Mouse (Mus musculus) ovary, postnatal 36 days (tissue): Measurements from ENCODE around the gene Efcc1.

Source experiments
- DNase-seq: peaks from one replicate; pipeline ENCODE4 v3.0.0; 2022; ENCODE audit warnings: low spot score, mixed read lengths

Gene Efcc1

DNA sequence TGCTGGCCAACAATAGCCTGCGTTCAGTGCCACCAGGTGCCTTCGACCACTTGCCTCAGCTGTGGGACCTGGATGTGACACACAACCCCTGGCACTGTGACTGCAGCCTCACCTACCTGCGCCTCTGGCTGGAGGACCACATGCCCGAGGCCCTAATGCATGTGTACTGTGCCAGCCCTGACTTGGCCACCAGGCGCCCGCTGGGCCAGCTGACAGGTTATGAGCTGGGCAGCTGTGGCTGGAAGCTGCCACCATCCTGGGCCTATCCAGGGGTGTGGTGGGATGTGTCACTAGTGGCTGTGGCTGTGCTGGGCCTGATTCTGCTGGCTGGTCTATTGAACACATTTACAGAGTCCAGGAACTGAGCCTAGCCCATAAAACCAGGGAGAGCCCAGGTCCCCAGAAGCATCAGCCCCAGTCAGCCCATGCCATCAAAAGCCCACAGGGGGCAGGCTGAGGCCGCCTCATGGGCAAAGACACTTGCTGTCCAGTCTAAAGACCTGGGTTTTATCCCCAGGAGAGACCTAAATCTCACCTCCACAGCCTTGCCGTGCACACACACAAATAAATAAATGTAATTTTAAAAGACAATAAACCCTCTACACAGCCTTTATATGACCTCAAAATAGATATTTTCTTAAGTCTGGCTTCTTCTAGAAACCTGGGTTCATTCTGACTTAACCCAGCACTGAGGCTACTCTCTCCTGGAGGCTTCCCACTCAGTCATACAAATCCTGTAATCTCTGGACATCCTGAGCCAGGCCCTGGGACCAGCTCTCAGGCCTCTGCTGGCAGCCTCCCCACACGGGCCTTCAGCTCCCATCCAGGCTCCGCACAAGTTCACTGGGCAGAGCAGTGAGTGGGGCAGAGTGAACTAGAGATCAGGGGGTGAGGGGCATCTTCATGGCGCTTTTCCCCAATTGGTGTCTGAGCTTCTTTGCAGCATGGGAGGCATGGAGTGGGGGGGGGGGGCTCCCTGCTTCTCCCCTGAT lies 48.8 kb downstream of the Efcc1 start:
- peak; percentile 33 for DNase-seq

DNA sequence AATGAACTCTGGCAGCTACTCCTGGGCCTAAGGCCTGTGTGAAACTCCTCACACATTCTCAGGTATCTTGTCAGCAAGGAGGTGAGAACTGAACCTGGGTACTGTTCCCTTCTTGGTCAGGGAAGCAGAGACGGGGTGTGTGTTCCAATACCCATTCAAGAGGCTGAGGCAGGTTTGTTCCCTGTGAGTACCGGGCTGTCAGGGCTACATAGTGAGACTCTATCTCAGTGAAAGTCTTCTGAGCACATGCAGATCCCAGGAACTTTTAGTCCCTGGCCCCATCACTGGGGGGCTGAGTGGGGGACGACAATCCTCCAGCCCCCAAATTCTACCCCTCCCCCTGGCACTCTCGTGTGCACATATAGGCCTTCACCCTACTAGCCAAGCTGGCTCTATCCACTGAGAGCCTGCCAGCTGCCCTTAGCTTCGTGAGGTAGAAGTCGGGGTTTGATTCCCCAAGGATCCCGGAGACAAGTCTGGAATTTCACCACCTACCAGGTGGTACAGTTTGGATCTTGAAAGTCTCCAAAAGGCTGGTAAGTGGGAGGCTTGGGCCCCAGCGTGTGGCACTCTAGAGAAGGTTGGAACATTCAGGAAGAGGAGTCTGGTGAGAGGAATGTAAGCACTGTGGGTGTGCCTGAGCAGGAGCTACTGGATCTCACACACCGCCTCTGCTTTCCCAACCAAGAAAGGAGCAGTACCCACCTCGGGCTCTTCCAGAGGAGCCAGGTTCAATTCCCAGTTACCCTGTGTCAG lies 50.1 kb downstream of the Efcc1 start:
- DNase-seq: no peak

DNA sequence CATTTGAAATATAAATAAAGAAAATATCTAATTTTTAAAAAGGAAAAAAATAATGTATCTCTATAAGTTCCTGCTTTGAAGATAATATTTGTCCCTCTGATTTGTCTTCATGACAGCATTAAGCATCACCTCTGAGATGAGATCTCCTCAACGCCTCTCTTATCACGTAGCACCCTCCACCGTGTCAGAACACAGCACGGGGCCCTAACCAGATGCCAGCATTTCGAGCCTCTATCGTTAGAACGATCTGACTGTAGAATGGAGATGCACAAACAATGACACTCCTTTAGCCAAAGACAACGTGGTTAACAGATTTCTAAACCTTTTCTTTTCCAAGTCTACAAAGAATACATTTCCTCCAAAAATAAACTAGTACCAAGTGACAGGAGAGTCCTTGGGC lies 53.4 kb downstream of the Efcc1 start:
- no peak for DNase-seq

DNA sequence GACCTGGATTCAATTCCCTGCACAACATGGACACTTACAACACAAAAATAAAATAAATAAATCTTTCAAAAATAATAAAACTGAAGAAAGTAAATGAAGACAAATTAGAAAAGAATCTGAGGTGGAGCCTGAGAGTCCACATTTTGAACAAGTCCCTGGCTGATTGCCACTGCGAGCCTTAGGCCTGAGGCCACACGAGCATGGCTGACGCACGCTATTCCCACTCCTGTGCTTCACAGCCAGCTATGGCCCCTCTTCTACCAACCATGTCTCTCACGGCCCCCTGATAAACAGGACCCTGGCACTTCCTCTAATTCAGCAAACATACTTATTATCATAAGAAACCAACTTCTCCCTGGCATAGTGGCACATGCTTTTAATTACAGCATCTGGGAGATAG lies 56.0 kb downstream of the Efcc1 start:
- no peak for DNase-seq

DNA sequence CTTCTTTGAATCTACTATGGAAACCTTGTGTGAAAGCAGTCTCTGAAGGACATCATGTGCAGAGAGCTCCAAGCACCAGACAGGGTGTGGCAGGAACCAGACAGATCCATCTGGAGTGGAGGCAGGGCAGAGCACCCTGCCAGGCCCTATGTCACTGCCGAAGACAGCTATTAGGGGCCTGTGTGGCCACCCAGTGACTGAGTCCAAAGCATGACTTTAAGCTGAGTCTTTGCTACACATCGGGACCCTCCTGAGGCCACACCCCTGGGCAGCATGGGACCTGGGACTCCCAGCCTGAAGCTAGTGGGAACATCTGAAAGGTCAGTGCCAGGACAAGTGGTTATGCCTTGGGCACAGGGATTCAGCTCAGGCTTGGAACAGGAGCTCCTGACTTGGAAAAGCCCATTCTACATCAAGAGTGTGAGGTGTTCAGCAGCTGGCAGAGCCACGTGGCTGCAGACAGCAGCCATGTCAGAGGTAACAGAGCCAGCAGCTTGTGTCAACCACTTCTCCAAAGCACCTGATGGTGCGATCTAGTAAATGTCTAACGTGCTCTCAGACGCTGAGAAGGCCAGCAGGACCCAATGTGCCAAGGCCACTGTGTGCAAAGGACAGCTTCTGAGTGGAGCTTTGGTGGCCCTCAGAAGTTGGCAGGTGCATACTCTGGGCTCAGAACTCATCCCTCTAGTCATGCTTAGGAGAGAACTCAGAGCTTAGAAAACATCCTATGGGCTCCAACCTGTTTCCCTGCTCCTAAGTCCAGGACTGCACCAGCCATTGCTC lies 56.6 kb downstream of the Efcc1 start:
- DNase-seq: no peak

DNA sequence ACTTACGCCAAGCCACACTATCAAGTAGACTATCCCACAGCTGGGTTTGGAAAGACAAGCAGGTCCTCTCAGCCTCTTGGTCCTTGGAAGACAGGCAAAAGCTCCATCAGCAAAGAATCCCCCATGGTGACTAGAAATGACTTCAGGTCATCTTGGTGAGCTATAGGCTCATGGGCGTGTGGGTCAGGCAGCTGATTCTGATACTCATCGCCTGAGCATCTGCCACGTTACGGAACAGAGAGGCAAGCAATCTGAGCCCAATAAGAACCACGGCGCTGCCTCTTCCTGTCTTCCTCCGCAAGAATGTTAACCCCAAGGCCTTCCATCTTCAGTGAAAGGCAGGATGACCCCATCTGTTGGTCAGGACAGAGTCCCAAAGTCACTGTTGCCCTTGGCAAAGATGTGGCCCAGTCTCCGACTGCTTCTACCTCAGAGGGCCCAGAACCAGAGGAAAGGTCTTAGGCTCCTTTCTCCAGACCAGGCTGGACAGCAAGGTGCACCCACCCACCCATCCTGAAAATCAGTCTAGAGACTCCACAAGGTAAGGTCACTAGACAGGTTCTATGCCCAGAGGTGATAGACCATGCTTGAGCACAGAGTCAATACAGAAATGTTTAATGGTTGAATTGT lies 57.7 kb downstream of the Efcc1 start:
- DNase-seq: no peak

DNA sequence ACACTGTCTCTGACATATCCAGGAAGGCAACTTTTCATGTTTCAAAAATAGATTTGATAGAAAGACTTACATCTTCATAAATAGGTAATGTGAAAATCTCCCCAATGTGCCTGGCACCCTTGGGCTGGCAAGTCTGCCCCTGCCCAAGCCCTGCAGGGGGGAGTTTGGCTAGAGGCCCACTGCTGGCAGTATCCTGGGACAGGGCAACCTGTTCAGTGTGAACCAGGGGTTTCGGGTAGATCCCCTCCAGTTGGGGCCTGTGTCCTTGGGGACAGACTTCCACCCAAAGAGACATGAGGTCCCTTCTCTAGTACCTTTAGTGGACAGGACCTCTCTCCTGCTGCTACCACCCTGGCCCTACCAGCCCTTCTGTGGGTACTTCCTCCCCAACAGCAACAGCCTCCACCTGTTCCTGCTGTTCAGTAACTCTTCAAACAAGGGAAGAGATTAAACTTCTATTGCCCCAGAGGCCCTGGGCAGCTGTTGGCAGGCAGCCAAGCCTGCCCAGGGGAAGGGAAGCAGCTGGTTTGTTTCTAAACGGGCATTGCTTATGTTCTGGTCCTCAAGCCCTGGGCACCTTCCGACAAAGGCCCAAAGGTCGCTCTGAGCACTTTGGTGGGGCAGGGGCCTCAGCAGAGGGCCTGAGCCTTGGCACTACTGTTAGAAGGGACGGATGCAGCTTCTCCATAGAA lies 58.4 kb downstream of the Efcc1 start:
- DNase-seq: peak; percentile 68

DNA sequence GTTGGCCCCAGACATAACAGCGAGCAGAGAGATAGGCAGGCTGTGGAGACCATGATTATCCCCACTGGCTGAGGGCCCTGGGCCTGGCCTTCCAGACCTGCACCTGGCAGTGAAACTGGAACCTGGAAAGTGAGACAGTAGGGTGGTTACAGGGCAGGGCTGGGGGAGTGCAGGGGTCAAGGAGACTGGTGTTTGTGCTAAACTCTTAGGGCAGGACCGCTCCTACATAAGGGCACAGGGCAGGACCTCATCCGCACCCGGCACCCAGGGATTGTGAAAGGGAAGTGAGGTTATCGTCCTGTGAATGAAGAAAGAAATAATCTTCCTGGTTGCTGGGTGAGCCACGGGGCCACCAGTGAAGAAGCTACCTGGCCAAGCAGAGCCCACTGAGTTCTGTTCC lies 59.1 kb downstream of the Efcc1 start:
- no peak for DNase-seq

DNA sequence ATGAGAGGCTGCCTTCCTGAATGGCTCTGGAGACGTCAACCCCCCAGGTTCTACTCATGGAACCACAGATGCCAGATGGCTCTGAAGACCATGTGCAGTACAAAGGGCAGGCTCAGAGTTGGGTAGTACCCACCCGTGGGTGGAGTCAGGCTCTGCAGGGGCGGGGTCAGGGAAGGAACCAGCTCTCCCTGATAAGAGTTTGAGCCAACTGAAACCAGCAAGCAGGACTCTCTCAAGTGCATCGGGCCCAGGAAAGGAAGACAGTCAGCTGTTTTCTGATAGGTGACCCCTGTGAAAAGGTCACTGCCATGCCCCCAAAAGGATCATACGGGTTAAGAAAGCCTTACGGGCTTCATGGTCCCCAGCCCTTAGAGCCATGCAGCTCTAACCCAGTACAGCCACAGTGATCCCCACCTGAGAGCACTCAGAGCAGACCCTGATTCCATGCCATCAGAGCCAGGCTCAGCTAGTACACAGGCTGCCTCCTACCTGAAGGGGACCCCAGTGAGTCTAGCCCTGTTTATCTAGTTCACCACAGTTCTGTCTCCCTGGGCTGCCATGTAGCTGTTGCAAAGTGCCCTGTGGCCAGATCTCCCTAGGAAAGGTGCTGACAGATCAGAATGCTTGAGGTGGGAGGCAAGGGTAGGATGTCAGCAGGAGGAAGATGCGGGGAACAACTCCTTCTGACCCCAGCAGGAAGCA lies 60.3 kb downstream of the Efcc1 start:
- DNase-seq: no peak

DNA sequence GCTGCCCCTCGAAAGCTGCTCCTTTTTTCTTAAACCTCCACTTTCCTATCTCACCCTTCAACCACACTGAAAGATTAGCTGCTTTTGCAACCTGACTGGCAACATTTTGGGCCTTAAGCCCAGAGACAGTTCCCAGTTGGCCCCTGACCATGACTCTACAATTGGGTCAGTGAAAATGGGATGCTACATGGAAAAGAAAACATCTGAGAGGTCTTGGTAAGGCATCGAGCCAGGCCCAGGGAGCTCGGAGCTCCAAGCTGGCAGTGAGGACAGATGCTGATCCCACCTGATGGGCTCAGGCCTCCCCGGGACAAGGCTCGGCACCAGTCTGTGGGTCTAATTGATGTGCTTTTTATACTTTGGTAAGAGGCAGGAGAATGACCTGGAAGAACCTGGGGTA lies 61.2 kb downstream of the Efcc1 start:
- DNase-seq: no peak

DNA sequence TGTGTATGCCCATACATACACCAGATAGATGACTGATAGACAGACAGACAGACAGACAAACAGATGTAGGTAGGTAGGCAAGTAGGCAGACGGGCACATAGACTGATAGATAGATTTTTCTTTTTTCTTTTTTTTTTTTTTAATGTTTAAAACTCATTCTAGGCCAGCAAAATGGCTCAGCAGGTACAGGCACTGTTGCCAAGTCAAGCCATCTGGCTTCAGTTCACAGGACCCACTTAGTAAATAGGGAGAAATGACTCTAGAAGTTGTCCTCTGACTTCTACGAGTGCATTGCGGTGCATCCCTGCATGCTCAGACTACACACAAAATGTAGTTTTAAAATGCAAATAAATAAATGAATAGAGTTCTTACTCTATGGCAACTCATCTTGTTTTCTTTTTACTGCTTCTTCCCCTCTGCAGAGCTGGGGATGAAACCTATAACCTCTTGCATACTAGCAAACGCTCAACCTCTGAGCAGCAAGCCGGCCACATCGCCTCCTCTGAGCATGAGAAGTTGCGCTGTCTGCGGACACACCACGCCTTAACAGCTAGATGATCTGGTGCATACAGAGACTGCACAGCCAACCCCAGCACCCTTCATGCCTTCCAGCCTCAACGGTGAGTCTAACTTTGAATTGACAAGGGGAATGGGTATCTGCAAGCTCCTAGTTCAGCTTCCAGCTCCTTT lies 63.3 kb downstream of the Efcc1 start:
- no peak for DNase-seq

DNA sequence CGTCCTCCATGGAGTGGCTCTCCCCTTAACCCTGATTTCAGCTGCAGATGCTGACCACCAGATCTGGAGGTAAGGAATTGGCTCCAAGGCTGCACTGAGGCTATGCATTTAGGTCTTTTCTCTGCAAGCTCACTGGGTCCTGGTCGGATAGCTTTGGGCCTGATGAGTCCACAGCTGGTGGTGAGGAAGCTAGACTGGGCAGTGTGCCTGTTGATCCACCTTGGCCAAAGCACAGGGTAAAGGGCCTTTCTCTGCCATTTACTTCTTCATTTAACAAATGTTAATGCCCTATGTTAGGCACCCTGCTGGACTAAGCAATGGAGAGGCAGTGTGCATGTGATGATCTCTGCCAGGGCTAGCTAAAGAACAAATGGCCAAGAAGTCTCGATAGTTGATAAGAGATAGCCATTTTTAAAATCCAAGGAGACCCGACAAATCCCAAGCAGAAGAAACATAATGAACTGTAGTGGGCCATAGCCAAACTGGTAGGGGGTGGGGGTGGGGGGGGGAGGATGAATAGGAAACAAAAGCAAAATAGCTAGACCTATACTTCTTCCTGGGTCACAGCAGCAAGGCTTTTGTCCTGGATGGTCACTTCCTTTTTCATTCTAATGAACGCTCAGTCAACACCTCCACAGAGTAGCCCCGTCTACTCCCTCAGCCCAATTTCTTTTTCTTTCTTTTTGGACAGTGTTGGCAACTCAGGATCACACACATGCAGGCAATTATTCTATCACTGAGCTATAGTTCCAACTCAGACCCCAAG lies 64.9 kb downstream of the Efcc1 start:
- DNase-seq: no peak

DNA sequence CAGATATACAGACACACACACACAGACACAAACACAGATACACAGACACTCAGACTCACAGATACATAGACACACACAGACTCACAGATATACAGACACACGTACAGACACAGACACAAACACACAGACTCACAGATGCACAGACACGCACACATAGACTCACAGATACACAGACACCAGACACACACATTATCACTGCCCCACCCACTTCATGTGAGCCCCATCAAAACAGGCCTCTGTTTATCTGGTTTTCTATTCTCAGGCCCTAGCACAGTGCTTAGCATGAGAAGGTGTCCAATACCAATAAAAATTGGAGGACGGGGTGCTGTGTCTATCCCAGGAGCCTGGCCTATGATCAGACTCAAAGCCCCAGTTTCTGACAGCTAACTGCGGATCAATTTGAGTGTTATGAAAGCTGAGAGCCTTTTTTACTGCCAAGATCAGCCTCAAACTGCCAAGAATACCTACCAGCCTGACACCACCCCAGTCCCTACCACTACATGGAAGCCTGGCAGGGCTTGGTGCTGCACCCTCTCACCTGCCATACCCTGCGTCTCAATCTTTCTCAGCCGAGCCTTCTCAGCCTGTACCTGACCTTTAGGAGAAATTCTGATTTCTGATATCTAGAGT lies 65.7 kb downstream of the Efcc1 start:
- no peak for DNase-seq

DNA sequence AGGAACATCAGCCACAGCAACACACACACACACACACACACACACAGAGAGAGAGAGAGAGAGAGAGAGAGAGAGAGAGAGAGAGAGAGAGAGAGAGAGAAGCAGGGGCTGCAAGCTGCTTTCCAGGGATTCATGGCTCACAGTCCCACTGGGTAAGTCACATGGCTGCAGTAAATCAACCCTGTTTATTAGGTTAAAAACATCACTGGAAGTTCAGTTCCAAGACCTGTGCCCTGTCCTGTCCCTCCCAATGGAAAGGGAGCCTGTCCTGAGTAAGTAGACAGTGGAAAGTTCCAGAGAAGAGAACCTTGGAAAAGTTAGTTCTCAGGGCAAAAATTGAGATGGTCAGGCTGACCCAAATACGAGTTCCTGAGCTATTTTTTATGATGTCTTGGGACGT lies 66.7 kb downstream of the Efcc1 start:
- DNase-seq: no peak

DNA sequence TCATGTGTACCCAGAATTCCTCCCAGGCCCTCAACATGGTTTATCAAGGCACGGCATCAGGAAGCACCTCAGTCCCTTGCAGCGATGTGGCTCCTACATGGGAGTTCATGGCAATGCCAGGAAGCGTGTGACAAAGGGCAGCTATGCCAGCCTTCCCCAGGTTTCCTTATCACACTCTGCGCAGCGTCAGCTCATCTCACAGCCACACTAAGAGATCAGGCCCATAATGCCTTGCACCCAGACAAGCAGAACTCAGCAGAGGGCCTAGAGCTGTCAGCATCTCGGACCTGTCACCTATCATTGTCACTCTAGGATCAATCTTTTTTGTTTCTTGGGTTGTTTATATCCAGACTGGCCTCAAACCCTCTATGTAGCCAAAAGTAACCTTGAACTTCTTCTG lies 68.9 kb downstream of the Efcc1 start:
- DNase-seq: no peak

DNA sequence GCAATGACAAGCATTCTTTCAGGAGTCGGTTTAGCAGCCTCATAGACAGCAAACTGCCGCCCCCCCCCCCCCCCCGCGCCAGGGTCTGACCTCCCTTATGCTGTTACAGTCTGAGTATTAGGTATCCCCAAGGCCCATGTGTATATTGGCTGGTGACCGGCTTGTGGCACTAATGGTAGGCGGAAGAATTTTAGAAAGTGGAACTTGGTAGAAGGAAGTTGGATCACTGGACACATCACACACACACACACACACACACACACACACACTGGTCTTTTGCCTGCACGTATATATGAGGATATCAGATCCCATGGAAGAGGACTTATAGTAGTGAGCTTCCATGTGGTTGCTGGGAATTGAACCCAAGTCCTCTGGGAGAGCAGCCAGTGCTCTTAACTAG lies 71.8 kb downstream of the Efcc1 start:
- no peak for DNase-seq

DNA sequence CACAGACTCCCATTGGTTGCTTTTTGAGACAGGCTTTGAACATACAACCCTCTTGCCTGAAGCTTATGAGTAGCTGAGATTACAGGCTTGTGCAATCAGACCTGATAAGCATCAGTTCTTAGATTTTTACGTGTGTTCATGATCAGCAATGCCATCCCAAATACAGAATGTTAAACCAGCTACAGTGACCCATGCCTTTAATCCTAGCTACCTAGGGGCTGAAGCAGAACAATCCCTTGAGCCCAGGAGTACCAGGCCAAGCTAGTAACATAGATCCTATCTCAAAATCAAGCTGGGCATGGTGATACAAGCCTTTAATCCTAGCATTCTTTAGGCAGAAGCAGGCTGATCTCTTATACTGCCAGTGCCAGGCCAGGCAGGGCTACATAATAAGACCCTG lies 73.4 kb downstream of the Efcc1 start:
- no peak for DNase-seq

DNA sequence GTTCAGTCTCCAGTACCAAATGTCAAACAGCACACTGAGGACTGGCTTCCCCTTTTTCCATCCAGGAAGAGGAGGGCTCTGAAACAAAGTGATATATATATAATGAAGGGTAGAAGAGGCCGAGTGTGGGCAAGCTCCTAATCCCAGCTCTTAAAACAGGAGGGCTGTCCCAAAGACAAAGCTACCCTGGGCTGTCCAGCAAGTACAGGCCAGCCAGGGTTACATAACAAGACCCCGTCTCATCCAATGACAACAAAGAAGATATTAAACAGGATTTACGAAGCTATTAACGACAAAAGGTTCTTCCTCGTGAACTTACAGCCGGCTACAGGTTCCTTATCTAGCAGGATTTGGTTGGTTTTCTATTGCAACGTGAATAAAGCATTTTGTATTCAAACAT lies 74.2 kb downstream of the Efcc1 start:
- DNase-seq: no peak

DNA sequence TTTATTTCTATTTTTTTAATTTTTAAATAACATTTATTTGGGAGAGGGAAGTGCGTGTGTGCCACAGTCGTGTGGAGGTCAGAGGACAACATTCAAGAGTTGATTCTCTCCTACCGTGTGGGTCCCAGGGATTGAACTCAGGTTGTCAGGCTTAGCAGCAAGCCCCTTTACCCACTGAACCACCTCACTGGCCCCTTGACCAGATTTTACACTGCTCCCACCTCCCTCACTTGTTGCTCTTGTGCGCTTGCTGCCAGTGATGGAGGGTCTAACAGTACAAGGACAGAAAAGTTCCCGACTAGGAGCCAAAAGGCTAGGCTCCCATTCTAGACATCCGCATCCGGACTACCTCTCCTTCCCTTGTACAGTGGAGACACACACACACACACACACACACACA lies 74.8 kb downstream of the Efcc1 start:
- DNase-seq: no peak
